Comparison of ENCODE assay signal across 18 mouse cellular contexts in genomic region chr10:115160289-115160688, GRCm38 (mm10).
DNase-seq lines count a peak whose midpoint lies in the region.
"Had no signal": no experiment of that assay in that cellular context is flagged by ENCODE, and none has a peak within 500 bp of the region (broad histone marks: within the 10 kb centered on the region; RNA-seq: fewer than 3 reads in every experiment).

No protein-coding gene starts in this region.

- DNase-seq in 3T3-L1 (ENCODE audit: low read depth, low spot score) (peak; percentile 3), A20 (ENCODE audit: low read depth, low spot score) (peak; percentile 8), ES-CJ7 (ENCODE audit: low read depth, low spot score) (peak; percentile 78), ZHBTc4 (ENCODE audit: low read depth, low spot score) (peak; percentile 72)
- DNase-seq in right cerebral cortex, postnatal 25 days: no peak
- DNase-seq in testis, postnatal 14 days (ENCODE audit: low spot score): no peak
- DNase-seq: adrenal gland, postnatal 14 days; B cell, adult 2 months; cerebellum, adult 11 months; cerebellum, adult 2 months; cerebellum, adult 9-11 months; cerebellum, postnatal 25 days; forebrain, postnatal 0 days; gastrocnemius, adult 2 months; gastrocnemius, postnatal 14 days; heart, adult 18-20 months; heart, postnatal 14 days; heart, postnatal 4 days had no signal

Comparison
In these comparisons a context has a peak if more than half of its experiments do, and no peak if none do; other contexts are left out.
1. DNase-seq: peak in 3T3-L1 (single experiment), A20 (single experiment), ES-CJ7 (single experiment) and ZHBTc4 (single experiment); none in right cerebral cortex, postnatal 25 days (single experiment) and testis, postnatal 14 days (single experiment).